Mouse (Mus musculus): Measurements from ENCODE around the gene Slc12a5.

Gene Slc12a5

GRCm38 (mm10) chr2:164960716-164961441 lies at the start of gene Slc12a5:
Slc12a5 (plus strand) TSS chr2:164960802.
- no peak for DNase-seq (ENCODE audit: low spot score in 2 of 2)

GRCm38 (mm10) chr2:164911086-164912048 lies 49.2 kb upstream of the Slc12a5 start, which contains the start of gene Zfp335:
Zfp335 (minus strand) TSS chr2:164911757.
- DNase-seq (ENCODE audit: low spot score in 2 of 2), result peak; percentile 88 to 89

GRCm38 (mm10) chr2:164912151-164912550 lies 48.5 kb upstream of the Slc12a5 start:
- DNase-seq (ENCODE audit: low spot score in 2 of 2), result no peak

- DNase-seq (ENCODE audit: low spot score in 2 of 2), result no peak
Observed at GRCm38 (mm10) chr2:164912749-164913427, 47.7 kb upstream of the Slc12a5 start.

- DNase-seq (ENCODE audit: low spot score in 2 of 2), result peak; percentile 87 to 88
Observed at GRCm38 (mm10) chr2:164913428-164913786, 47.2 kb upstream of the Slc12a5 start.

GRCm38 (mm10) chr2:164916820-164917219 lies 43.8 kb upstream of the Slc12a5 start:
- no peak for DNase-seq (ENCODE audit: low spot score in 2 of 2)

GRCm38 (mm10) chr2:164917371-164917770 lies 43.2 kb upstream of the Slc12a5 start:
- DNase-seq (ENCODE audit: low spot score in 2 of 2), result no peak

GRCm38 (mm10) chr2:164918325-164918724 lies 42.3 kb upstream of the Slc12a5 start:
- DNase-seq (ENCODE audit: low spot score in 2 of 2), result peak; percentile 32 to 54

GRCm38 (mm10) chr2:164921984-164922383 lies 38.6 kb upstream of the Slc12a5 start:
- no peak for DNase-seq (ENCODE audit: low spot score in 2 of 2)

GRCm38 (mm10) chr2:164923291-164923690 lies 37.3 kb upstream of the Slc12a5 start:
- DNase-seq (ENCODE audit: low spot score in 2 of 2), result no peak

GRCm38 (mm10) chr2:164924100-164924857 lies 36.3 kb upstream of the Slc12a5 start:
- DNase-seq (ENCODE audit: low spot score in 2 of 2), result peak; percentile 69 to 84

- DNase-seq (ENCODE audit: low spot score in 2 of 2), result no peak
Observed at GRCm38 (mm10) chr2:164930706-164931581, 29.7 kb upstream of the Slc12a5 start.

- DNase-seq (ENCODE audit: low spot score in 2 of 2), result no peak
Observed at GRCm38 (mm10) chr2:164933534-164933933, 27.1 kb upstream of the Slc12a5 start.

- DNase-seq (ENCODE audit: low spot score in 2 of 2), result no peak
Observed at GRCm38 (mm10) chr2:164935991-164936390, 24.6 kb upstream of the Slc12a5 start.

GRCm38 (mm10) chr2:164938146-164939091 lies 22.2 kb upstream of the Slc12a5 start:
- peak; percentile 59 to 62 for DNase-seq (ENCODE audit: low spot score in 2 of 2)

- DNase-seq (ENCODE audit: low spot score in 2 of 2), result no peak
Observed at GRCm38 (mm10) chr2:164939106-164939505, 21.5 kb upstream of the Slc12a5 start.

- DNase-seq (ENCODE audit: low spot score in 2 of 2), result no peak
Observed at GRCm38 (mm10) chr2:164940140-164940830, 20.3 kb upstream of the Slc12a5 start, which contains the start of gene Mmp9. Mmp9 (plus strand) TSS chr2:164940780.

GRCm38 (mm10) chr2:164942692-164943290 lies 17.8 kb upstream of the Slc12a5 start:
- DNase-seq (ENCODE audit: low spot score in 2 of 2), result peak; percentile 59 to 72
